Comparison of ENCODE assay signal across 13 mouse cellular contexts in the genomic region with DNA sequence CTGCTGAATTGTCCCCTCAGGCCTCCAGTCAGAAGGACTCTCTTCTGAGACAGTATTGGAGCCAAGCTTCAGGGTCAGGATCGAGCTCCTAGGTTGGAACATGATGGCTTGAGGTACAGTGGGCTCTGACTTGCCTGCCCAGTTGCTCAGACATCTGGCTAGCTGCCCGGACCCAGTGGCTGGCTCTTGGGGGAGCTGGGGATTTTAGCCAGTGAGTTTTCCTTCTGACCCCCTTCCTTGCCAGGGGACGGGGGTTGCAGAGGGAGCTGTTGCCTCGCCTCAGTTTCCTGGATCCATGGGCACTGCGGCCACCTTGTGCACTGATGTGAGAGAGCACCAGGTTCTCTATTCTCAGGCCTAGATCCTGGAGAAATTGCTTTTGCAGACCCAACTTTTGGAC. TPM values are rescaled to one million over a fixed set of nuclear protein-coding genes. Genes with fewer than 3 reads are reported as not detected.
DNase-seq lines count a peak whose midpoint lies in the region; ATAC-seq lines count a peak whose summit lies in the region.
"Had no signal": no experiment of that assay in that cellular context is flagged by ENCODE, and none has a peak within 500 bp of the region (broad histone marks: within the 10 kb centered on the region; RNA-seq: fewer than 3 reads in every experiment).

No protein-coding gene starts in this region.

- H3K36me3 ChIP-seq in heart, embryonic 12.5 days = peaks cover 9% of the 10 kb centered on the region; the same call in 1 of the 2 replicates
- no peaks in the 10 kb centered on the region for H3K36me3 ChIP-seq in lung, embryonic 16.5 days (ENCODE audit: control insufficient read depth, insufficient read depth, low read length)
- peaks cover 56% of the 10 kb centered on the region for H3K36me3 ChIP-seq in limb, embryonic 10.5 days

- H3K27me3 ChIP-seq in heart, embryonic 12.5 days (replicated peaks) = no peaks in the 10 kb centered on the region
- H3K27me3 ChIP-seq in lung, embryonic 16.5 days (ENCODE audit: control insufficient read depth, insufficient read depth, low read depth, low read length) = no peaks in the 10 kb centered on the region
- H3K27me3 ChIP-seq in limb, embryonic 10.5 days (ENCODE audit: low read depth, poor library complexity, severe bottlenecking) = no peaks in the 10 kb centered on the region

- H3K4me3 ChIP-seq in heart, embryonic 12.5 days = no peak overlapping the region
- H3K4me3 ChIP-seq in lung, embryonic 16.5 days (ENCODE audit: low read length) = no peak overlapping the region
- no peak overlapping the region for H3K4me3 ChIP-seq in limb, embryonic 10.5 days
- H3K4me3 ChIP-seq: layer of hippocampus, adult 2 months had no signal

- no peaks in the 10 kb centered on the region for H3K9me3 ChIP-seq in heart, embryonic 12.5 days (replicated peaks)
- H3K9me3 ChIP-seq in lung, embryonic 16.5 days (ENCODE audit: control insufficient read depth, low read length) = no peaks in the 10 kb centered on the region
- no peaks in the 10 kb centered on the region for H3K9me3 ChIP-seq in limb, embryonic 10.5 days (replicated peaks)

- 69% methylated on average over 5 of the region's 5 CpGs for WGBS in heart, embryonic 12.5 days
- WGBS in lung, embryonic 16.5 days = 52% methylated on average over 5 of the region's 5 CpGs
- 75% methylated on average over 5 of the region's 5 CpGs for WGBS in limb, embryonic 10.5 days

- H3K4me2 ChIP-seq in heart, embryonic 12.5 days = no peak overlapping the region
- no peak overlapping the region for H3K4me2 ChIP-seq in lung, embryonic 16.5 days (ENCODE audit: low read depth, low read length)
- H3K4me2 ChIP-seq: liver, embryonic 11.5 days had no signal

- H3K9ac ChIP-seq in heart, embryonic 12.5 days = peak overlapping the region; percentile 1; the same call in 1 of the 2 replicates
- peak overlapping the region; percentile 15; the same call in 1 of the 2 replicates for H3K9ac ChIP-seq in lung, embryonic 16.5 days (ENCODE audit: low read length)

- intact Hi-C loops in heart, postnatal 25 days (cut with DNase I) = no loop called here

- DNase-seq in heart, postnatal 25 days (ENCODE audit: low spot score) = no peak
- no peak for DNase-seq in lung, postnatal 10 days
- DNase-seq in Muller cell, postnatal 12 days (ENCODE audit: inconsistent ontology term) = peak; percentile 69
- DNase-seq in limb, embryonic 10.5 days (ENCODE audit: low spot score) = no peak
- no peak for DNase-seq in cerebellum, adult 9-11 months
- DNase-seq in B cell, adult 2 months = no peak
- DNase-seq: embryo, embryonic 11 days; kidney, adult 18-20 months; lung, postnatal 4 days had no signal

- no peak overlapping the region for H3K27ac ChIP-seq in heart, embryonic 12.5 days (ENCODE audit: poor library complexity, severe bottlenecking)
- H3K27ac ChIP-seq in lung, embryonic 16.5 days (ENCODE audit: low read length) = peak overlapping the region; percentile 88
- peak overlapping the region; percentile 12 for H3K27ac ChIP-seq in limb, embryonic 10.5 days
- H3K27ac ChIP-seq: layer of hippocampus, adult 2 months had no signal

- H3K4me1 ChIP-seq in heart, embryonic 12.5 days (replicated peaks) = peaks cover 86% of the 10 kb centered on the region
- peaks cover 89% of the 10 kb centered on the region for H3K4me1 ChIP-seq in lung, embryonic 16.5 days (replicated peaks; ENCODE audit: control insufficient read depth, insufficient read depth, low read length)
- H3K4me1 ChIP-seq in limb, embryonic 10.5 days = peaks cover 100% of the 10 kb centered on the region

- ATAC-seq in heart, embryonic 12.5 days (ENCODE audit: insufficient number of reproducible peaks, low FRiP score) = no peak
- ATAC-seq in lung, embryonic 16.5 days (ENCODE audit: low read depth) = no peak

RNA-seq across cellular contexts. Expression of a gene that starts 23.4 kb away (rescaled TPM):
- 6.5 and 7.6 TPM in 2 replicates for polyA plus RNA-seq in heart, embryonic 12.5 days (2016; fragmentation: Nextera tagmentation; extraction: Ambion mirVana)
- total RNA-seq in heart, postnatal 25 days (2021) = 1 to 10 TPM; 7.8 to 8.3 TPM
- 7.0 and 7.5 TPM in 2 replicates for polyA plus RNA-seq in lung, embryonic 16.5 days (2015; fragmentation: Nextera tagmentation; extraction: Ambion mirVana)
- 19.9 and 20.3 TPM in 2 replicates for polyA plus RNA-seq in limb, embryonic 10.5 days (2016; fragmentation: Nextera tagmentation; extraction: Ambion mirVana)
